Mouse (Mus musculus): ENCODE measurements at regions not wholly inside any gene's neighbourhood (a gene's known extent, or its start where the extent isn't known, plus 50 kb on each side); places are given as distances from the start of the nearest gene placed in this dataset.

GRCm38 (mm10) chr8:90597376-90597775 is 219.8 kb downstream of the Gm19935 start:
- no peak for TF ChIP-seq CTCF (conservative IDR thresholded peaks at IDR 0.05 in 1 of 2, IDR thresholded peaks at IDR 0.05 in 1 of 2; ENCODE audit: low read depth in 2 of 2, low read length in 2 of 2)
- TF ChIP-seq MXI1 (IDR thresholded peaks at IDR 0.05; ENCODE audit: low read depth, low read length) = no peak
- TF ChIP-seq POLR2A (IDR thresholded peaks at IDR 0.05; ENCODE audit: low read depth, low read length) = no peak
- TF ChIP-seq KAT2A (IDR thresholded peaks at IDR 0.05; ENCODE audit: insufficient replicate concordance, low read length) = no peak
- no peak for TF ChIP-seq RAD21 (IDR thresholded peaks at IDR 0.05; ENCODE audit: low read depth, low read length)
- no peak for TF ChIP-seq HCFC1 (IDR thresholded peaks at IDR 0.05; ENCODE audit: low read depth, low read length)
- TF ChIP-seq SIN3A (IDR thresholded peaks at IDR 0.05; ENCODE audit: low read length) = no peak
- no peak for TF ChIP-seq POLR2AphosphoS2 (IDR thresholded peaks at IDR 0.05; ENCODE audit: low read depth, low read length)
- TF ChIP-seq EP300 (IDR thresholded peaks at IDR 0.05; ENCODE audit: low read length) = no peak
- TF ChIP-seq MEF2A (IDR thresholded peaks at IDR 0.05; ENCODE audit: borderline replicate concordance, low read depth, low read length) = no peak

Measured in CH12.LX (cell line).